Mouse (Mus musculus): ENCODE results near the gene Peli3.

DNA sequence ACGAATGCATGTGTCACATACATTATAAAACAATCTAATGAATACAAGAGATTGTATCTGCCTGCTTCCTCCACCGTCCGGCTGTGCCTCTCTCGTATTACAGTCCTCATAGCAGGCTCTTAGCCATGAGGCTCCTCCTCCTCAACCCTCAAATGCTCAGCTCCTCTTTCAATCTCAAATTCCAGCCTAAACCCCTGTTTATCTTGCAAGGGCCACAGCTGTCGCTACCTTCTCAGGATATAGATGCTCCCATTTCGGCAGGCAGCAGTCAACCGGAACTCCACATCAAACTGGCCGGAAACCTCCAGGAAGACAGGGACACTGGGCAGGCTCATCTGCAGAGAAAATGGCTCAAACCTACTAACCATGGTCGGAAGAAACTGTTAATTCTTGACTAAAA, 44.0 kb downstream of the Peli3 start:
- no peak for TF ChIP-seq GATA1 (IDR thresholded peaks at IDR 0.05; ENCODE audit: borderline replicate concordance, low read length)
- no peak for TF ChIP-seq FLI1 (IDR thresholded peaks at IDR 0.05; ENCODE audit: low read length)
